Mouse (Mus musculus): Measurements from ENCODE around the gene Atp6v0a4.
A peak's percentile ranks its signal among the peaks of the same experiment; 100 is the strongest.

Gene Atp6v0a4

GRCm38 (mm10) chr6:38124207-38124835, at the start of gene Atp6v0a4:
Gene Atp6v0a4 (minus strand): TSS chr6:38124586.
- DNase-seq (ENCODE audit: low spot score) = no peak

GRCm38 (mm10) chr6:38165385-38165784, 41.0 kb upstream of the Atp6v0a4 start:
- DNase-seq (ENCODE audit: low spot score) = no peak

DNA sequence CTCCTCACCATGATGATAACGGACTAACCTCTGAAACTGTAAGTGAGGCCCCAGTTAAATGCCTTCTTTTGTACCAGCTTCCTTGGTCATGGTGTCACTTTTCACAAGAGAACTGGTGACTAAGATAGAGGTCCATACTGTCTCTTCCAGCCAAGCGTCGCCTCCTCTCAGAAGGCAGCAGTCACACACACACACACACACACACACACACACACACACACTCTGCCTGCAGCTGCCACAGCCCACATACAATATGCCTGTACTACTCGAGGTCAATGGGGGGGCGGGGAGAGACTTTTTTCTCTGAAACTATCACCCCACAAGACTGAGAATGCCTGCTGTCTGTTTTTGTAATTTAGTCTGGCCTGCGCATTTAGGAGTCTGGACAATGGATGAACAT, 40.3 kb upstream of the Atp6v0a4 start:
- no peak for DNase-seq (ENCODE audit: low spot score)

DNA sequence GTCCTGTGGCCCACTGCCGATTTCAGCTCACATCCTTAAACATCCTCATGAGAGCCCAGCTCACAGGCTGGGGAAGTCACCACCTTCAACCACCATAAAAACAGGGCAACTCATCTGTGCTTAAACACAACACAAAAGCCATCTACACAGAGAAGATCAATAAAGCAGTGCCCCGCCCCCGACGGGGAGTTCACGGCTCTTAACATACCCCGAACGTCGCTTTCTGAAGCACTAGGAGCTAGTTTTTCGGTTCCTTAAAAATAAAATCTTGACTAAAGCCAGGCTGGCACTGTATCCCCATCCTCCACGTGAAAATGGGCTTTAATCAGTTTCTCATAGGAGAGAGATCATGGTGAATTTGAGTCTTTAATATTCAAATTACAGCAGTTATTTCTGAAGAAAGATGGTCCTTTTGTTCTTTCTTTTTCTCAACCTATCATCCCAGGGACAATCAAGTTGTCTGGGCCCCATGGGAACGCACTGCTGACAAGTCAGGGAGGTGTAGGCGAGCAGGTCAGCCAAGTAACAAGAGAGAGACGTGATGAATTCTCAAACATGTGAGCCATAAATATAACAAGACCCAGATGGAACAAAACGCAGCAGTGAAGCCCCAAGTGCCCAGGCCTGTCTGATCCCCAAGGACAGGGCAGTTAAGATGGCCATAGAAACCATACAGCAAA, 38.6 kb upstream of the Atp6v0a4 start:
- DNase-seq (ENCODE audit: low spot score) = no peak

DNA sequence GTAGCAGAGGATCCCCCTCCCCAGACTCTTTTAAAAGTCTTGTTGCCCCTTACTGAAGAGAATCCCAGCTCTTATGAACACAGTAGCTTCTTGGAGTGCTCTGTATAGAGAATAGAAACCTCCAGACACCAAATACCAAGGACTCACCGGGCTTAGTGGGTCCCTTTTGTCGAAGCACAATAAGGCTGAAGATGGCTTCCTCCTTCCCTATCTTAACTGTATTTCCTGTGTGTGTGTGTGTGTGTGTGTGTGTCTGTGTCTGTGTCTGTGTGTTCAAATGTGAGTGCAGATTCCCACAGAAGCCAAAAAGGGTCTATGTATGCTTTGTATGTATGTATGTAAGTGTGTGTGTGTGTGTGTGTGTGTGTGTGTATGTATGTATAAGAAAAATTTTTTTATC, 36.2 kb upstream of the Atp6v0a4 start:
- DNase-seq (ENCODE audit: low spot score) = no peak

- peak; percentile 94 for DNase-seq (ENCODE audit: low spot score)
These were observed 35.7 kb upstream of the Atp6v0a4 start for GRCm38 (mm10) chr6:38160102-38160501.

- no peak for DNase-seq (ENCODE audit: low spot score)
These were observed 35.2 kb upstream of the Atp6v0a4 start for GRCm38 (mm10) chr6:38159576-38159975.

DNA sequence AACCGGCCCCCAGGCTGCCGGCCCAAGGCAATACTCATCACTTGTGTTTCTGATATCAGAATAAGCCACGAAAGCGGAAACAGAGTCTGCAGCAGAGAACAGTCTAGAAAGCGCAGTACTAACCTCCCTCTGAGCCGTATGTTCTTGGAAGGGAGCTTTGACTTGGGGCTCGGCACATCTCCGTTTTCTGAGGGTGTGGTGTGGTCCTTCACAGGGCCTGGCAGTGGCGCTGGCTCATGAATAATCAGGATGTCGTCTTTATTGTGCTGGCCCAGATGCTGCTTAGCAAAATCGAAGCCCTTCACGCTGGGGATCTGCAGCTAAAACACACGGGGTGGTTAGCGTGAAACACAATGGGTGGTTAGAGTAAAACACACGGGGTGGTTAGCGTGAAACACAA, 33.5 kb upstream of the Atp6v0a4 start:
- DNase-seq (ENCODE audit: low spot score) = no peak

GRCm38 (mm10) chr6:38156204-38156603, 31.8 kb upstream of the Atp6v0a4 start:
- no peak for DNase-seq (ENCODE audit: low spot score)

DNA sequence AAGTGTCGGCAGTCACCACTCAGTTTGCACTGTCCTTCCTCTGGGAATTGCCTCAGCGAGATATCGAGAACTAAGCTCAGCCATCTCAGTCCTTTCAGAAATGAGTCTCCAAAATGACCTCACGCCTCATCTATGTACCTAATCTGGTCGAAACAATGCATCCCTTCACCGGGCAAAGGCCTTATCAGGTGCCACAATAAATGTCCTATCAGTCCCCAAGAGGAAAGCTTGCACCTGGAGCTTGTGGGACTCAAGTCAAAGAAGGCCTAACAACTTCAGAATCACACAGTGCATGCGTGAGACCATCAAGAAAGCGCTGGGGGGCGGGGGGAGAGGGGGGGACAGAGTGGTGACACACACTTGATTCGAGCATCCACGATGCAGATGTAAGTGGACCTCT, 27.9 kb upstream of the Atp6v0a4 start:
- no peak for DNase-seq (ENCODE audit: low spot score)

- no peak for DNase-seq (ENCODE audit: low spot score)
These were observed 25.1 kb upstream of the Atp6v0a4 start for GRCm38 (mm10) chr6:38149483-38149882.

- DNase-seq (ENCODE audit: low spot score) = no peak
These were observed 24.2 kb upstream of the Atp6v0a4 start for GRCm38 (mm10) chr6:38148626-38149025.

DNA sequence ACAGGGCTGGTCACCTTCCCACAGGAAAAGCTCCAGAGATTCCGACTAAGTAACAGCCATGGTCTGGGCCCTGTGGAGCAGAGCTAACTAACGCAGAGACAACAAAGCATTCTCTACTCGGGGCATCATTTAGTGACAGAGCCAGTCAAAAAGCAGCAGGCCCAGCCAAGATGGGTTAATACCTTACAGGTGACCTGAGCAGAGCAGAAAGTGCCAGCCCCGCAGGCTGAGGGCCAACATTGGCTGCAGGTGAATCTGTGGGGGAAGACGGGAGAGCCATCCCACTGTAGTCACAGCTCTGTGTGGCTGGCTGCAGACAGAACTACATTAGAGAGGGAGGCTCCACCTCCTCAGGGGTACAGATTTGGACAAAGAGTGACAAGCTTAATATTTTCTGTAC, 22.9 kb upstream of the Atp6v0a4 start:
- DNase-seq (ENCODE audit: low spot score) = no peak

DNA sequence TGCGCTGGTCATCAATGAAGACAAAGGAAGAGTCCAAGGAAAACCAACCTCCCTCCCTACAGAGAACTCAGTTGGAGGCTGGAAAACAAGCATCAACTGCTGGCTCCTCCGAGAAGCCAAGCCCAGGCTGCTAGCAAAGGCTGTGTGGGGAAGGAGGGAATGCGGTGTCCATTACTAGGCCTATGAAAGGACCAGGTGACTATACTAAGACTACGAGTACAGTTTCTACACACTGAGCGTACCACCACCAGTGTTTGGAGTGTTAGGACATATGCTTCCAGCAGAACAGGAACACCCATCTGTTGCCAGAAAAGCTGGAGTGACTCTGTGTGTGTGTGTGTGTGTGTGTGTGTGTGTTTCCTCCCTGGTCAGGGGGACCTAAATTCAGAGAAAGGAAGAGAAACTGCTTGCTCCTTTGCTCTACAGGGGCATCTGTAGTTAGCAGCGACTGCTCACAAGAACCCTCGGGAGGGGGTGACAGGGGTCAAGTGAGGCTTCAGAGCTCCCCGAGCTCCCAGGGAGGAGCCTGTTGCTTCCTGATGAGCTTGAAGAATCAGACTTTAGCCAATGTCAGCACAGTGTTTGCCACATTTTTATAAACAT, 21.2 kb upstream of the Atp6v0a4 start:
- DNase-seq (ENCODE audit: low spot score) = peak; percentile 30

- peak; percentile 99 for DNase-seq (ENCODE audit: low spot score)
These were observed 20.0 kb upstream of the Atp6v0a4 start for GRCm38 (mm10) chr6:38144161-38144998.

DNA sequence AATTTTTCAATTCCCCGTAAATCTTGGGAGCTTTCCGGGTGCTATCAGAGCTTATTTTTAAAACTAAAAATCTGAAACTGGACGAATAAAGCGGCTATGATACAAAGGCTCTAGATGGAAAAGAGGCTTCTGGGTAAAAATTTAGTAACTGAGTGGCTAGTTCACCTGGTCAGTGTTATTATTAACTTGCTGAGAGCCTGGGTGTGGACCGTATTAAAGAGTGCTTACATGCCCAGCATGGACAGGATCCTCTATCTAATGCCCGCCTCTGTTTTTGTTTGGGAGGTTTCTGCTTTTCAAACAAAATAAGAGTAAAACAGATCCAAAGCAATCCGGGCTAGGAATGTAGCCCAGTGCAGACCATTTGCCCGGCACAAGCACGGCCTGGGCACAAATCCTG, 16.0 kb upstream of the Atp6v0a4 start:
- DNase-seq (ENCODE audit: low spot score) = no peak

DNA sequence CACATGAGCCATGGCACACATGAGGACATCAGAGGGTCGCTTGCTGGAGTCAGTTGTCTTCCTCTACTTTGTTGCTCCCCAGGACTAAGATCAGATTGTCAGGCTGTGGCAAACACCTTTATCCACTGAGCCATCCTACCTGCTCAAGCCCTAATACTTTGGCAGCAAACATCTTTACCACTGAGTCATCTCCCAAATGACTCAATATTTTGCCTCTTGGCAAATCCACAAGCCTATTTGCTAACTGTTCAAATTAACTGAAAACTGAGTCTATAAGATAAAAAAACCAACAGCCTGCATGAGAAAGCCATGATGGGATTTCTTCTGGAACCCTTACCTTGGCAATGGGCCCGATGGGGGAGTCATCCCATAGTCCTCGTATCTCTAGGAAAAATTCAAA, 14.7 kb upstream of the Atp6v0a4 start:
- DNase-seq (ENCODE audit: low spot score) = peak; percentile 10

DNA sequence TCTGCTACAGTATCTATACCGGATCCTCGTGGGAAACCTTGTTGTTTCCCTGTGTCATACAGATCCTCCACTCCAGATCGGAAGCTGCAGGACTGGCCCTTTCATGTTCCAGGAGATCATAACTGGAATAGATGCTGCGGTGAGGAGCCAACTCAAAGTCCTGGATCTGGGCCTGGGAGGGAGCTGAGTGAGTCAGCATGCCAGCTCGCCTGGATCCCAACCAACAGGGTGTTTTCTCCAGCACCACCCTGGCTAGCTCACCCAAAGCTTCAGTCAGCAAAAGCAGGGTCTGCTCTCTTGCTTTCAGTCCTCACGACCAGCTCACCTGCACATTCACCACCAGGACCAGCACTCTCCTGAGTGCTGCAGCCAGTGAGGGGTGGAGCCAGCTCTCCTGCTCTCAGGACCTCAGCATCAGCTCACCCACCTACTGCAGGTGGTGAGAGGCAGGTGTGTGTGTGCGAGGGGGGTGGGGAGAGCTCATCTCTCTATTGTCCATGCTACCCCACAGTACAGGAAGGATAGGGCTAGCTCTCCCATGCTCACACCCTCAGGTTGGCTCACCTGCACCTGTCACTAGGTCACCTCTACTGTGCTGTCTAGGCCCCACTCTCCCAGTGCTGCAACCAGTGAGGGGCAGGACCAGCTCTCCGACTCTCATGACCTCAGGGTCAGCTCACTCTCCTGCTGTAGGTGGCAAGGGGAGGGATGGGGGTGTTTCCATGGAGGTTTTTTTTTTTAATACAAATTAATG, 10.6 kb upstream of the Atp6v0a4 start:
- peak; percentile 36 for DNase-seq (ENCODE audit: low spot score)

DNA sequence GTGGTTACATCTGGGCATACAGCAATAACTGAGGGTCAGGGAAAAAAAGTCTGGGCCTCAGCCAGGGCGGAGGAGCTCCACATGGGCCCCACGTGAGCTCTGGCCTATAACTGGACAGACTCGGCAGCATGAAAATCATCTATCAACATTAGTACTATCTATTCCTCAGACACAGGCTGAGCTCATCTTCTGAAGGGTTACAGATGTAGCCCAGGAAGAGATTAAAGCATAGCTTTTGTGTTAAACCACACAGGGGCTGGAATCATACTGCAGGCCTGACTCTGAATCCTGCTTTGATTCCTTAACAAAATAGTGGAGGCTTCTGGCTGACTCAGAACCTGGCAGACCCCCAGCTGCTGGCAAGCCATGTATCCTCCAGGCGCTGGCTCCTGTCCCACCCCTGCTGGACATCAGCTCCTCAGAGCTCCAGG, 7.4 kb upstream of the Atp6v0a4 start:
- DNase-seq (ENCODE audit: low spot score) = peak; percentile 59

DNA sequence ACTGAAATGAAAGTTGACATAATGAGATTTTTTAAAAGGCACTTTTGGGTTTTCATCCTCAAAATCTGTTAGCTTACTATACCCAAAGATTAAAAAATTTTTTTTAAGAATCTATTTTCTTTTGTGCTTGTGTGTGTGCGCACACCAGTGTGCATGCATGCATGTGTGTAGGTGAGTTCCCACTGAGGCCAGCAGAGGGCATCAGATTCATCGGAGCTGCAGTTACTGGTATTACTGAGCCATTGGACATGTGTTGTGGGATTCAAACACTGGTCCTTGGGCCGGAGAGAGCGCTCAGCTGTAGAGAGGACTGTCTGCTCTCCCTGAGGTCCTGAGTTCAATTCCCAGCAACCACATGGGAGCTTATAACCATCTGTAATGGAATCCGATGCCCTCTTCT, 5.5 kb upstream of the Atp6v0a4 start:
- no peak for DNase-seq (ENCODE audit: low spot score)

- DNase-seq (ENCODE audit: low spot score) = no peak
These were observed 3.7 kb upstream of the Atp6v0a4 start for GRCm38 (mm10) chr6:38128115-38128514.

GRCm38 (mm10) chr6:38125462-38125861, 1.1 kb upstream of the Atp6v0a4 start:
- DNase-seq (ENCODE audit: low spot score) = no peak
